Mouse (Mus musculus): ENCODE measurements at regions not wholly inside any gene's neighbourhood (a gene's known extent, or its start where the extent isn't known, plus 50 kb on each side); places are given as distances from the start of the nearest gene placed in this dataset.

DNA sequence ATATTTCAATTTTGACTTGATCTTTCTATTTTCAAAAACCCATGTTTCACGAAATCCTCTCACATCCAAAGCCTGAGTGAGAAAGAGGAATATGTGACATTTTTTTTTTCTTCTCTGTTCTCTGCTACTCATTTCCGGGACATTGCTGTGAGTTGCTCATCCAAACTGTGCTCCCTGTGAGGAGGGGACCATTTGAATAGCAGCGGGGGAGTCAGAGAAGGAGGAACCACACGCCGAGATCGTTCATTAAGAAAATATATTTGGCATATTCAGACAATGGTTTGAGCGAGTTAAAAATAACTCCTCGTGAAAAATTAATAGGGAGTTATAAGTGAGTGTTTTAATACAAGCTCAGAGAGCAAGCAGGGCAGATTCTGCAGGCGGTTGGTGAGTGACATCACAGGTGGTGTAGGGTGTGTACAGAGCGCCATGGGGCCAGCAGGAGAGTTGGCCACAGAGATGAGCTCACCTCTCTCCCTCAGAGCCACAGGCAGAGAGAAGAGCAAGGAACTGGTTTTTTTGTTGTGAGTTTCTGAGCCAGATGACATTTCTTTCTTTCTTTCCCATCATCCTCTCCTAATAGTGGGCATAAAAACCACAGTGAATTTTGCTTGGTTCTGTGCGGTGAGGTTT lies 54.4 kb upstream of the Calcoco1 start:
- no peak for DNase-seq (ENCODE audit: low read depth, low spot score)

DNA sequence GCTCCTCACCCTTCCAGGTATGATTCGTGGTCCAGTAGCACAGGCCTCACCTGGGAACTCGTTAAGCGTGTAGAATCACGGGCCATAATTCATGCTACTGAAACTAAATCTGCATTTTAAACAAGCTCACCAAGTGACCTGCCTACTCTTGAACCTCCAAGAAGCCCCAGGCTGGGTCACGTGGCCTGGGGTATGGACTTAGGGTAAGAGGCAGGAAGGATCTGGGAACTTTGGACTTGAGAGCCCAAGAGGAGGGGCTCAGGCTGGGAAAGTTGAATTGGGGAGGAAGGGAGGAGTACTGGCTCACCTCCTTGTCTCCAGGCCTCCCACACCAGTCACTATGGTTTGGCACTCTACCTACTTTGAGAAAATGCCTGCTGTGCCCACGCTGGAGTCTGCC lies 58.6 kb upstream of the Calcoco1 start:
- no peak for DNase-seq (ENCODE audit: low read depth, low spot score)

DNA sequence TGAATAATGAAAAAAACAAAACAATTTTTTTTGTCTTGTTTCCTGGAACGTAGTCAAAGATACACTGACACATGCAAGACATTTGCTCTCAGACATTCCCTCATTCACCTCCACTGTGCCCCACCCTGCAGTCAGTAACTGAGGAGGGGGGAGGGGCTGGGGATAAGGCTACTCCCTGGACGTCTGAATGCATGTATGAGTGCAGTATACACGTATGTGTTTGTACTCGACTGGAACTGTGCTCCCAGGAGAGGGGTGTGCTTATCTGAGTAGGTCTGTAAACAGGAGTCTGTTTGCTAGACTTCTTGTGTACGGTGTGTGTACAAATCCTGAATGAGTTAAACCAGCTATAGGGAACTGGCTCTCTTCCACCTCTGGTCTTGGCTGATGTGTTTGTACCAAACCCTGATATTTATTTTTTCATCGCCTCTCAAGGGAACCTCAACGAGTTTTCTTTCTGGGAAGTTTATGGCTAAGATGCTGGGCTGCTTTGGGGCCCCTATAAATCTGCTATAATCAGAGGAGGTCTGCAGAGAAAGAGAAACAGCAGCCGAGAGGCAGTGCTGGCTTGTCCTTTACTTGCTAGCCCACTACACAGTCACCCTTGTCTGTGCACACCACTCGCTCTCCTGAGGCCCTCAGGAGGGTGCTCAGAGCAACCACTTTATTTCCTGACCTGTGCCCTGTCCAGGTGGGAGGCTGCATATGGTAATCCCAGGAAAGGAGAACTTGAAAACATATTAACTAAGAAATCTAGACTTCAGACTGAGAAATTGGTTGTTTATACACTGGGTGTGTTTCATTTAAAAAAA lies 61.2 kb upstream of the Calcoco1 start:
- no peak for DNase-seq (ENCODE audit: low read depth, low spot score)

DNA sequence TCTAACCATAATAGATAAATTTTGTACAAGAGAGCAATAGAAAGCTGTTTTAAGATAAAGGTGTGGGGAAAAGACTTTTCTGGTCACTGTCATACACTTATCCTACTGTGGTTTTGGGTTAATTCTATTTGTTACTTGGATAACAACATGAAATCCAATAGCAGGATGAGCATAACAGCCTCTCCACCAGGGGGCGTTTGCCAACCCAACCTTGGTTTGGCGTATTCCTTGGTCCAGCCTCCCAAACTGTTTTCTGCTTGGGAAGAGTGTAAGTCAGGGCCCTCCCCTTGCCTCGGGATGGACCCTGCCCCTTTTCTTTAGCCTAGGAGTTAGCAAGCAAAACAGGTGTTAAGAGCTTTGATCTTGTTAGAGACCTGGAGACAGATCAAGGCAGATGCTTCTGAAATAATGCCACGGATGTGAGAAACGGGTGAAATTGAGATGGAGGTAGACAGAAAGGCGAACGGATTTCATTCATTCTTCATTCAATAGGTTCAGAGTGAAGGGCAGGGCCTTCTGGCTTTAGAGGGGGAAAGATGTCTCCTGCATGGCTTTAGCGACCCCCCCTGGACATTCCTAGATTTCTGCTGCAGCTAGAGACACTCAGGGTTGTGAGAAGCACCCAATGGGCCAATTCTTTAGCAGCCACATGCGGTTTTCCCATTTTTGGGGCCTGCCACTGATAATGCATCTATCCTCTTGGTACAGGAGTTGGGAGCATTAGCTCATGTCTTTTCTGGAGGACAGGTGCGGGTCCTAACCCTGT lies 63.3 kb upstream of the Calcoco1 start:
- peak; percentile 67 for DNase-seq (ENCODE audit: low read depth, low spot score)

DNA sequence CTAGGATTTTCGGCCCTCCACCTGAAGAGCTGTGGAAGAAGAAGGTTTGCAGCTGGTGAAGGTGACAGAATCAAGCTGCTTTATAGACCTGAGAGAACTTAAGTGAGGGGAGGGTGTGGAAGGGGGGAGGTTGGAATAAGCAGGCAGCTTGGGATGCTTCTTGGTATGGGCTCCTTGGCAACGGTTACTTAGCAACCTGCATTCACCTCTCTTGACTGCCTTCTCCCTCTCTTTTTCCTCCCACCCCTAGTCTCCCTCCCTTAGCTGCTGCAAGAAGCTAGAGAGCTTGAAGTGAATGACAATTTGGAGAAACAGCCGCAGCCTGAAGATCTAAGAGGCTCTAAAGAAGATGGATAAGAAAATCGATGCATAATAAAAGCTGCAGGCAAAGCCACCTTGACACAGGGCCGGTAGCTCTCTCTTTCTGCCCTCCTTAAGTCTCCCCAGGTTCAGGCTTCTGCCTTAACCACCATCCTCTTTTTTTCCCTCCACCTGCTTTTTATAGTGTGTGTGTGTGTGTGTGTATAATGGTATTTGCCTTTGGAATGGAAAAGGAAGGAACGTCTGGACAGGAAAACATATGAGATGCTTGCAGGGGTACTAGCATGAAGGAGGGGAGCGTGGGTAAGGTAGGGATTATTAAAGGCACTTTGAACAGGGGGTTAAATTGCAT lies 67.0 kb upstream of the Calcoco1 start:
- DNase-seq (ENCODE audit: low read depth, low spot score): no peak

DNA sequence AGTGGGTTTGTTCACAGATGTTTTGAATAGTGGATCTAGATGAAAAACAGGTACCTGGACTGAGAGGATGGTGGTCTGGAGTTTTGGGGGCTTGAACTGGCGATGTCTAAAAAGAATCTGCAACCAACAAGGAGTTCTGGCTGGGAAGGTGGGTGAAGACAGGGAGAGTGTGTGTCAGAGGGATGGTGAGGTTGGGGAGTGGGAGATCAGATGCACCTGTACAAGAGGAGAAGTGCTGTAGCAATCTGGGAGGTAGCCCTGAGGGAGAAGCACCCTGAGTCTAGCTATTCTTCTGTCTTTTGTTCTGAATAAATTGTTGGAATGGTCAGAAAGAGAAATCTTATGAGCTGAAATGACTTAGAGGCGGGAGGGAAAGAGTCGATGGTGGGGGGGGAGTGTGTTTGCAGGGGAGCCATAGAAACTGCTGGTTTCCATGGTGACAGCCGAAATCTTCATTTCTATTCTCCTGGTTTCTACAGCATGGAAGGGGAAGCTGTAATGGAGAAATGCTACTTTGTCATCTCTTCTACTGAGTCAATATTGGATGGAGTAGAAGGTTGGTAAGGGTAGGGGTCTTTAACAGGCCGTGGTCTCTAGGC lies 75.1 kb upstream of the Calcoco1 start:
- DNase-seq (ENCODE audit: low read depth, low spot score): no peak

DNA sequence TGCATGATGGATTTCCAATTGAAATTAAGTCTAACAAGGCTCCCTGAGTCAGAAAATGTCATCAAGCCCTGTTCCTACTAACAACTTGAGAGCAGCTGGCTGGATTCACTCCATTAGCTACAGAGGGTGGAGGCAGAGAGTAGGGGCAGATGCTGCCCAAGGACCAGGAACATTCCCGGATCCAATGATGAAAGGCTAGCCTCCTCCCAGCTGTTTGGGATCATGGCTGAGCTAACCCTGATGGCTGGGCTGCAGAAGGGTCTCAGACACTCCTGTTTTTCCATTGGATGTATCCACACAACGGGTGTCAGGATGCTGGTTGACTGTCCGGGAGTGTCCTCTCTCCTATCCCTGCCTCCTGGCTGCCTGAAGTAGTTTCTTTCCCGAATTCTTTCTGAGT lies 78.1 kb upstream of the Calcoco1 start:
- DNase-seq (ENCODE audit: low read depth, low spot score): no peak

DNA sequence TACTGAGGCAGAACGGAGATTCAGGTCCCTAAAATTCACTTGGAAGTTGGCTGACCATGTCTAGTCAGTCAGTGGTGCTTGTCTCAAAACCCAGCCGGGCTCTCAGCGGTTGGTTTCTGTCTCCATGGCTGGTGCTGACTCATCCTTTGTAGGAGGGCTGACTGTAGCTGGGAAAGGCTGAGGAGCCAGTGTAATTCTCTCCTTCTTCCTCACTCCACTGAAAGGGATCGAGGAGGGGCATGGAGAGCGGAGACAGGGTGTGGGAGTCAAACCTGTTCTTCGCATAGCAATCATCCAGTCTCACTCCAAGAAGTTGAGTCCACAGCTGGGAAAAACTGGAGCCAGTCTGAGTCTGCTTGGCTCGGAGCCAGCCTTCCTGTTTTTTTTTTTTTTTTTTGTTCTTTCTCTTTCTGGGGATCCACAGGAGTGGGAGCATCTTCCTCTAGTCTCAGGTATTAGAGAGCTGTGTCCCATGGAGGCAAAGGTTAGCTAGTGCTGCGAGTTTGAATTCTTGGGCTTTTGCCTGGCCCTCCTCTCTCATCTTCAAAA lies 80.4 kb upstream of the Calcoco1 start:
- no peak for DNase-seq (ENCODE audit: low read depth, low spot score)

DNA sequence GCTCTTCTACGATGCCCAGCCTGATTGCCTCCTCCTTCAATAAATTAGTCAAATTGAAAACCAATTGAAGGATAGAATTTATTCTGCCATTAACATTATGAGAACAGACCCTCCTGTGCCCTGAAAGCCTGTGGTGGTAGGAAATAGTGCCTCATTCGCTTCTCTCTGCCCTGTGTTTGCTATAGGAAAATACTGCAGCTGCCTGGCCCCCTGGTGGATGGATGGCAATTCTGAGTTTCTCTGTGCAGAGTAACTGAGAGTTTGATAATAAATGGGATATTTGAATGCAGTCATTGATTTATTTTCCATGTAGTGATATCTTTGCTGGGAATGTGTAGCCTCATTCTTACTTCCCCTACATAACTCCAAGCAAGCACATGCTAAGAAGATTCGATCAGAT lies 85.4 kb upstream of the Calcoco1 start:
- DNase-seq (ENCODE audit: low read depth, low spot score): peak; percentile 2

DNA sequence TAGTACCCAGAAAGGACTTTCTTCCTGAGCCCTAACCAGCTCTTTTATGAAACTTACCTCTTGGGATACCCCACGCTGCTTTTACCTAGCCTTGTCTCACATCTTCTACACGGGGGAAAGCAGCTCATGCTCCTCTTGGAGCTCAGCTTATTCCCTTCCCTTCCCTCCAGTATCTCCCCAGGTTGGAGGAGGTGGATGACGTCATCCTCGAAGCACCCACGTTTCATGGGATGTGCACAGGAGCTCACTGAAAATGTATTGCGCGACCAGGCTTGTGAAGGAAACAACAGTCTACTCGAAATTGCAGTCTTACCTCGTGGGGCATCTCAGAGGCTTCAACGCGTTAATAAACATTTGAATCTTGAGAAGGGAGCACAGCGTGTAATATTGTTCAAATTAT lies 97.2 kb upstream of the Calcoco1 start:
- DNase-seq (ENCODE audit: low read depth, low spot score): no peak

DNA sequence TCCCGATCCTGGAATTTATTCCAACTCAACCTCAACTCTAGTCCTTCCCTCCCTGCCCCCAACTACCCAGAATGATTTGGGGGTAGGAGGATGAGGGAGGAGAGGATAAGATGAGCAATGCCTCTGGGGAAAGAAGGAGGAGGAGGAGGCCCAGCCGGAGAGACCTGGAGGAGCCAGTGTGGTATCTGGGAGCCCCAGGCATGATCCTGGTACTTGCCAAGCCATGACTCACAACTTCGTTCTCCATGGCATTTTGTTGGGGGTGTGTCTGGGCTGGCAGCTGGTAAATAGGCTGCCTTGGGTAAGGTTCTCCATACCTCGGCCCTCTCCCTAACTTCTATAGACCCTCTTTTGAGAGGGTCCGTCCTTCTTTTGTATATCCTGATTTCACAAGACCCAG lies 81.2 kb upstream of the Hoxc13 start:
- DNase-seq (ENCODE audit: low read depth, low spot score): no peak

DNA sequence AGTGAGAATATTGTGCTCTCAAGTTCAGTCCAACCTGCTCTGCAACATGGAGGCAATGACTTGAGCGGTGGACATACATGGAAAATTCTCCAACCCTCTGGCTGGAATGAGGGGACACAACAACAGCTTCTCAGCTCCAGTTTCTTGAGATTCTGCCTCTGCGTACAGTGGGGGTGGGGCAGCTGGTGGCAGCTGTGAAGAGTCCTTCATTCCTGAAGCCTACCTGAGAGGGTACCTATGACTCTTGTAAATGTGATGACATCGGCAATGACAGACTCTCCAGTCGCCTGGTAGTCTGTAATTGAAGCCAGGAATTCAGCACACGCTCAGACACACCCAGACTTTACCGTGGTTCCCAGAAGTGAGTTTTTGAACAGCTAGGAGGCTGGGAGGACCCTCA lies 58.5 kb upstream of the Hoxc13 start:
- DNase-seq (ENCODE audit: low read depth, low spot score): no peak

DNA sequence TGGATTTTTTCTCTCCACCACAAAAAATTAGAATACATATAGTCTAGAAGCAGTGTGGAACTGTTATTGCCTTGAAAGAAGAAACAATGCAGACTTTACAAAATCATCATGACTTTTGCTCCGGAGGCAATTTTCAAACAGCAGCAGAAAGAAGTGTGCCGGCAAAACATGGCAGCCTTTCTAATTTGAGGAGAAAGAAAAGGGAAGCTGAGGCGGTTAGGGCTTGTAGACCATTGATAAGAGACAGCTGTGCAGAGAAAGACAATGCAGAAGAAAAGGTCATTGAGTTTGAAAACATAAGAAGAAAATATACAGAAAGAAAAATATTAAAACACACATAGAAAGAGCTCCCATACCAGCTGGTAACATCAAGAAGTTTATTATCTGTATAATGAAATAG lies 54.1 kb upstream of the Hoxc13 start:
- no peak for DNase-seq (ENCODE audit: low read depth, low spot score)

Data from CD4-positive, CD25-positive, alpha-beta regulatory T cell, adult 2 months (primary cell).